Mouse (Mus musculus) MEL (cell line): ENCODE data around the gene 2310022A10Rik. TPM values are rescaled to one million over a fixed set of nuclear protein-coding genes. Genes with fewer than 3 reads are reported as not detected.
A peak's percentile ranks its signal among the peaks of the same experiment; 100 is the strongest.

Experiments
- DNase-seq: peaks from one replicate; pipeline ENCODE4 v3.0.0; 2011; ENCODE audit warnings: low read depth, low spot score
- H3K27ac ChIP-seq: 2 replicates; pipeline ENCODE4 v1.5.1; 2012; ENCODE audit warnings: low read depth, mild to moderate bottlenecking, control low read depth, low read length, moderate library complexity; ENCODE audit not compliant: control insufficient read depth
- H3K27me3 ChIP-seq, 2 experiments: fragments of 150-350 bp in 1 of 2; sonication (generic) in 1 of 2; 2 replicates each; pipeline ENCODE4 v1.6.1; 2012; ENCODE audit warnings: low read length in 2 of 2, mild to moderate bottlenecking in 2 of 2, improper control_type of control experiment in 1 of 2, moderate library complexity in 1 of 2; ENCODE audit not compliant: insufficient read depth in 2 of 2, control insufficient read depth in 1 of 2
- H3K36me3 ChIP-seq, 2 experiments: 2 replicates each; pipeline ENCODE4 v1.6.1; 2012 to 2014; ENCODE audit warnings: low read length in 2 of 2, improper control_type of control experiment in 1 of 2, inconsistent platforms in 1 of 2, mild to moderate bottlenecking in 1 of 2; ENCODE audit not compliant: insufficient read depth in 2 of 2, control insufficient read depth in 1 of 2
- H3K4me1 ChIP-seq, 2 experiments: fragments of 150-350 bp in 1 of 2; sonication (generic) in 1 of 2; 2 replicates each; pipeline ENCODE4 v1.6.1; 2012; ENCODE audit warnings: low read length in 2 of 2, improper control_type of control experiment in 1 of 2, mild to moderate bottlenecking in 1 of 2; ENCODE audit not compliant: insufficient read depth in 2 of 2, control insufficient read depth in 1 of 2
- H3K4me3 ChIP-seq, 2 experiments: fragments of 150-350 bp in 1 of 2; sonication (generic) in 1 of 2; 2 replicates each; pipeline ENCODE4 v1.5.1; 2012; ENCODE audit warnings: low read depth in 2 of 2, low read length in 2 of 2, mild to moderate bottlenecking in 2 of 2, moderate library complexity in 2 of 2, control low read depth in 1 of 2, improper control_type of control experiment in 1 of 2; ENCODE audit not compliant: control insufficient read depth in 1 of 2, insufficient read depth in 1 of 2
- H3K79me2 ChIP-seq: 2 replicates; pipeline ENCODE4 v1.6.1; 2012; ENCODE audit warnings: mild to moderate bottlenecking, low read length, moderate library complexity; ENCODE audit not compliant: control insufficient read depth, poor library complexity, insufficient read depth
- H3K9ac ChIP-seq: 2 replicates; pipeline ENCODE4 v1.6.1; 2012; ENCODE audit warnings: low read depth, mild to moderate bottlenecking, control low read depth, low read length, moderate library complexity; ENCODE audit not compliant: control insufficient read depth, poor library complexity, severe bottlenecking
- H3K9me3 ChIP-seq: fragments of 150-350 bp; sonication (generic); replicated peaks from 2 replicates; pipeline ENCODE4 v1.6.1; 2012; ENCODE audit warnings: mild to moderate bottlenecking, low read length, improper control_type of control experiment, moderate library complexity; ENCODE audit not compliant: insufficient read depth
- BHLHE40 ChIP-seq: IDR thresholded peaks from 2 replicates; pipeline ENCODE4 v1.6.1; 2012; ENCODE audit warnings: low read depth, mild to moderate bottlenecking, inconsistent platforms, low read length, improper control_type of control experiment, borderline replicate concordance
- CHD1 ChIP-seq: IDR thresholded peaks from 2 replicates; pipeline ENCODE4 v1.6.1; 2012; ENCODE audit warnings: low read depth, mild to moderate bottlenecking, inconsistent platforms, low read length, improper control_type of control experiment
- CHD2 ChIP-seq: IDR thresholded peaks from 2 replicates; pipeline ENCODE4 v1.6.1; 2011; ENCODE audit warnings: low read length, improper control_type of control experiment
- ELF1 ChIP-seq: IDR thresholded peaks from 2 replicates; pipeline ENCODE4 v1.6.1; 2014; ENCODE audit warnings: low read depth, mild to moderate bottlenecking, inconsistent platforms, low read length, improper control_type of control experiment, moderate library complexity
- JUND ChIP-seq: IDR thresholded peaks from 2 replicates; pipeline ENCODE4 v1.6.1; 2011; ENCODE audit warnings: low read depth, mild to moderate bottlenecking, improper control_type of control experiment, low read length
- KAT2A ChIP-seq: conservative IDR thresholded peaks from 2 replicates; pipeline ENCODE4 v1.6.1; 2012; ENCODE audit warnings: low read depth, low read length, improper control_type of control experiment, inconsistent platforms
- MAFK ChIP-seq: IDR thresholded peaks from 2 replicates; pipeline ENCODE4 v1.6.1; 2011; ENCODE audit warnings: low read depth, mild to moderate bottlenecking, low read length, improper control_type of control experiment, borderline replicate concordance
- MAZ ChIP-seq: IDR thresholded peaks from 2 replicates; pipeline ENCODE4 v1.6.1; 2012; ENCODE audit warnings: low read depth, mild to moderate bottlenecking, inconsistent platforms, low read length, improper control_type of control experiment
- MEF2A ChIP-seq: IDR thresholded peaks from 2 replicates; pipeline ENCODE4 v1.6.1; 2014; ENCODE audit warnings: low read depth, mild to moderate bottlenecking, inconsistent platforms, low read length, improper control_type of control experiment; ENCODE audit not compliant: poor library complexity, insufficient replicate concordance, severe bottlenecking; ENCODE audit errors: extremely low read depth
- MXI1 ChIP-seq: IDR thresholded peaks from 2 replicates; pipeline ENCODE4 v1.6.1; 2011; ENCODE audit warnings: mild to moderate bottlenecking, low read depth, low read length, improper control_type of control experiment
- MYC ChIP-seq: IDR thresholded peaks from 2 replicates; pipeline ENCODE4 v1.6.1; 2011; ENCODE audit warnings: low read depth, mild to moderate bottlenecking, low read length, improper control_type of control experiment, moderate library complexity
- POLR2AphosphoS2 ChIP-seq: IDR thresholded peaks from 2 replicates; pipeline ENCODE4 v1.6.1; 2011; ENCODE audit warnings: low read length, improper control_type of control experiment
- RAD21 ChIP-seq: IDR thresholded peaks from 2 replicates; pipeline ENCODE4 v1.6.1; 2011; ENCODE audit warnings: mild to moderate bottlenecking, low read depth, low read length, improper control_type of control experiment
- RCOR1 ChIP-seq: IDR thresholded peaks from 2 replicates; pipeline ENCODE4 v1.6.1; 2012; ENCODE audit warnings: low read depth, mild to moderate bottlenecking, inconsistent platforms, low read length, improper control_type of control experiment
- SIN3A ChIP-seq: IDR thresholded peaks from 2 replicates; pipeline ENCODE4 v1.6.1; 2012; ENCODE audit warnings: low read length, improper control_type of control experiment, inconsistent platforms
- SMC3 ChIP-seq: IDR thresholded peaks from 2 replicates; pipeline ENCODE4 v1.6.1; 2011; ENCODE audit warnings: low read depth, low read length, improper control_type of control experiment
- TBP ChIP-seq: IDR thresholded peaks from 2 replicates; pipeline ENCODE4 v1.8.0; 2011; ENCODE audit warnings: low read depth, low read length, improper control_type of control experiment
- TCF12 ChIP-seq: IDR thresholded peaks from 2 replicates; pipeline ENCODE4 v1.6.1; 2014; ENCODE audit warnings: low read depth, mild to moderate bottlenecking, inconsistent platforms, low read length, improper control_type of control experiment, moderate library complexity
- USF2 ChIP-seq, 2 experiments: IDR thresholded peaks; 2 replicates each; pipeline ENCODE4 v1.6.1; 2011 to 2012; ENCODE audit warnings: improper control_type of control experiment in 2 of 2, low read length in 2 of 2, borderline replicate concordance in 1 of 2, inconsistent platforms in 1 of 2, low read depth in 1 of 2, mild to moderate bottlenecking in 1 of 2; ENCODE audit not compliant: insufficient read depth in 1 of 2
- ZMIZ1 ChIP-seq: IDR thresholded peaks from 2 replicates; pipeline ENCODE4 v1.6.1; 2012; ENCODE audit warnings: low read depth, mild to moderate bottlenecking, inconsistent platforms, low read length, improper control_type of control experiment, moderate library complexity
- polyA plus RNA-seq, 2 experiments: library from polyadenylated mRNA; stranded (reverse) in 1 of 2; unstranded in 1 of 2; fragments of >175 nt in 1 of 2; fragments of >200 nt in 1 of 2; gene quantifications; 2 replicates each; pipeline versions ENCODE4 v1.2.1 to v1.2.4; 2012; ENCODE audit warnings: low replicate concordance in 2 of 2, low read depth in 1 of 2; ENCODE audit not compliant: insufficient read length in 2 of 2, insufficient read depth in 1 of 2, missing spikeins in 1 of 2
- total RNA-seq: library from RNA; depleted of rRNA; stranded (reverse); fragments of 300-350 nt; gene quantifications from 2 replicates; pipeline ENCODE4 v1.2.3, GENCODE M21; 2012

Gene 2310022A10Rik
- total and polyA plus RNA-seq, 3 experiments, result 6.6 to 33.2 TPM; not detected in 1

DNA sequence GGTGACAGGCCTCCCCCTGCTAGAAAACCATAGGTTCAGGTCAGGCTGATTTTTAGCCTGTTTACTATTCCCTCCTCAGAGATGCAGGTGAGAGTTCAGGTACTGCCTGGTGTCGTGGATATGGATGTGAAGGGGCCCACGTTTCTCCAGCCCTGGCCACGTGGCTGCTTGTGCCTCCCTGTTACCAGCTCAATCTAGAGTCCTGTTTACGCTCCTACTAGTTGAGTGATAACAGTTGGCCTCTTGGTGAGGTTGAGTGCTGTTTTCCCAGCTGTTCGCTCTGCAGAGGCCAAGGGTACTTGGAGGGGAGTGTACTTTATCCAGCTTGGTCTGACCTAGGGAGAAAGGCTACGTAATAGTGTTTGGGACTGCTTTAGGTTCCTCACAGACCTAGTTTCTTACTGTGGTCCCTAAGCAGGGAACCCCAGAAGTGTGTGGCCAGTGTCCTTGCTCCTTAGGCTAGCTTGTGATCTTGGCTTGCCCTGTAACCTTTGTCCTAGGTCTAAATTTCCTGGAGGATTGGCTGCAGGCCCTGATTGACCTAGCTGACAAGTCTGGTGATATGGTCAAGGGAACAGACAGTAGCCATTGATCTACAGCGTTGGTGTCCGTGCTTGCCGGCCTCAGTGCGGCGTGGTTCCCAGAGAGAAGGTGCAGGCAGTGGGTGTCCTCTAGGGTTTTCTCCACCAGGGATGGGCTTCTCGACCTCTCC, 40.1 kb downstream of the 2310022A10Rik start (continued):
- TF ChIP-seq TCF12 (no peak), RAD21 (no peak), MAZ (no peak), MXI1 (peak; percentile 86), TBP (no peak), CHD1 (no peak)

DNA sequence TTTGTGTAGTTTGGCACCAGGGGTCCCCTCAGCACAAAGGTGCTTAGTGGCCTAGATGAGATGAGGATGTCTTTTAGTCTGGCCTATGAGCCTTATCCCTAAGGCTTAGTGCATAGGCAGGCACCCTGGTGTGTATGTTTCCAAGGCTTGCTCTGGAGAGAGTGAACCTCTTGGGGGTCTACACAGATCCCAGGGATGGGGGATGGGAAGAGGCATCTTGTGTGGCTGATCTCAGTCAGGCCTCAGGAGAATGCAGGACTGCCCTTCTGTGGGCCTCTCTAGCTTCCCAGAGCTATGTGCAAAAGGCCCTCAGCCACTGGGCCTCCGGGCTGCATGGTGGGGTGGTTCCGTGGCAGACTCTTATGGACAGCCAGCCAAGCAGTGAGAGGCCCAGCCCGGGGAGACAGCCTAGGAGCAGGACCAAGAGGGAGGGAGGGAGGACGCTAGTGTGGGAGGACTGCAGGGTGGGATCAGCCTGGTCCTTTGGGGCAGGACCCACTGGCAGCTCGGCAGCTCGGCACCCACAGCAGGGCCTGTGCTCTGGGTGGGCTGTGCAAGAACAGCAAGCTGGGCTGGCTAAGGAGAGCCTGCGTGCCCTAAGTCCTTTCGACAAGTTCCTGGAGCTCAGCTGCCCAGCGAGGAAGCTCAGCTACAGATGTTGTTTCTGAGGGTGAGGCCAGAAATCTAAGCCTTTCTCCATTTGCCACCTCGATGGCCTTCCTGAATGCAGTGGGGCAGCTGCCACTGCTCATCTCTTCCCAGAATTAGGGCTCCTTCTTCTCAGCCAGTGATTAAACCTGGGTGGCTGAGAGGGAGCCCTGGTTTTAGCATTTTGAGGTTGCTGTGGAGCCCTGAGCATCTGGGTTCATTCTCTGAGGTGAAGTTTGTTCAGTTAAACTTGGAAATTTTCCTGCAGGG, 43.8 kb downstream of the 2310022A10Rik start:
- peaks cover 0 to 15% of the 10 kb centered on the region in 2 experiments; a peak in 2 of 4 replicates for H3K4me1 ChIP-seq
- H3K4me3 ChIP-seq, result no peak overlapping the region
- H3K36me3 ChIP-seq, result peaks cover 0 to 6% of the 10 kb centered on the region in 2 experiments; a peak in 1 of 4 replicates
- H3K27me3 ChIP-seq, result no peaks in the 10 kb centered on the region
- TF ChIP-seq TBP (no peak), MAFK (no peak), SIN3A (no peak), BHLHE40 (no peak), ELF1 (no peak), MYC (no peak), MAZ (no peak)
- H3K9ac ChIP-seq, result no peak overlapping the region
- H3K79me2 ChIP-seq, result peaks cover 85% of the 10 kb centered on the region
- no peaks in the 10 kb centered on the region for H3K9me3 ChIP-seq
- H3K27ac ChIP-seq, result no peak overlapping the region
- DNase-seq, result no peak

DNA sequence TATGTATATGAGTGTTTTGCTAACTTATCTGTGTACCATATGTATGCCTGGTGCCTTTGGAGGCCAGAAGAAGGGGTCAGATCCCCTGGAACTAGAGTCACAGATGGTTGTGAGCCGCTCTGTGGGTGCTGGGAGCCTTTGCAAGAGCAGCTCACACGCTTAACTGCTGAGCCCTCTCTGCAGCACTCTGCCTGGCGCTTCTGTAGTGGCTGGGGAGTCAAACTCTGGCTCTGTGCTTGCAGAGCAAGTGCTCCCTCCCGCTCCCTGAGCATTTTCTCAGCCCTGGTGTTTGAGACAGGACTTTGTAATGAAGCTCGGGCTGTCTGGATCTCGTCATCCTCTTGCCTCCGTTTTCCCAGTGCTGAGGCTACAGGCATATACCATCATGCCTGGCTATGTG, 45.0 kb downstream of the 2310022A10Rik start:
- H3K79me2 ChIP-seq, result peaks cover 76% of the 10 kb centered on the region
- H3K27me3 ChIP-seq, result no peaks in the 10 kb centered on the region
- no peak overlapping the region for H3K27ac ChIP-seq
- no peak for TF ChIP-seq USF2 (IDR thresholded peaks at IDR 0.05; ENCODE audit: borderline replicate concordance in 1 of 2, insufficient read depth in 1 of 2, low read depth in 1 of 2, low read length in 2 of 2)
- TF ChIP-seq MXI1, result no peak
- no peak for TF ChIP-seq CHD2
- TF ChIP-seq POLR2AphosphoS2, result no peak
- TF ChIP-seq RAD21, result no peak
- TF ChIP-seq JUND, result no peak
- no peak for TF ChIP-seq RCOR1
- TF ChIP-seq KAT2A, result no peak
- no peak for TF ChIP-seq TCF12
- no peak for TF ChIP-seq MYC
- no peak for TF ChIP-seq MEF2A
- no peak for TF ChIP-seq SMC3
- TF ChIP-seq ZMIZ1, result no peak
- H3K36me3 ChIP-seq, result peaks cover 0 to 4% of the 10 kb centered on the region in 2 experiments; a peak in 2 of 4 replicates
- H3K9me3 ChIP-seq, result no peaks in the 10 kb centered on the region
- H3K4me1 ChIP-seq, result peaks cover 0 to 11% of the 10 kb centered on the region in 2 experiments; a peak in 1 of 4 replicates
- H3K9ac ChIP-seq, result no peak overlapping the region
- H3K4me3 ChIP-seq, result no peak overlapping the region
- DNase-seq, result no peak
